Mouse (Mus musculus): ENCODE measurements around the gene Txk.

DNA sequence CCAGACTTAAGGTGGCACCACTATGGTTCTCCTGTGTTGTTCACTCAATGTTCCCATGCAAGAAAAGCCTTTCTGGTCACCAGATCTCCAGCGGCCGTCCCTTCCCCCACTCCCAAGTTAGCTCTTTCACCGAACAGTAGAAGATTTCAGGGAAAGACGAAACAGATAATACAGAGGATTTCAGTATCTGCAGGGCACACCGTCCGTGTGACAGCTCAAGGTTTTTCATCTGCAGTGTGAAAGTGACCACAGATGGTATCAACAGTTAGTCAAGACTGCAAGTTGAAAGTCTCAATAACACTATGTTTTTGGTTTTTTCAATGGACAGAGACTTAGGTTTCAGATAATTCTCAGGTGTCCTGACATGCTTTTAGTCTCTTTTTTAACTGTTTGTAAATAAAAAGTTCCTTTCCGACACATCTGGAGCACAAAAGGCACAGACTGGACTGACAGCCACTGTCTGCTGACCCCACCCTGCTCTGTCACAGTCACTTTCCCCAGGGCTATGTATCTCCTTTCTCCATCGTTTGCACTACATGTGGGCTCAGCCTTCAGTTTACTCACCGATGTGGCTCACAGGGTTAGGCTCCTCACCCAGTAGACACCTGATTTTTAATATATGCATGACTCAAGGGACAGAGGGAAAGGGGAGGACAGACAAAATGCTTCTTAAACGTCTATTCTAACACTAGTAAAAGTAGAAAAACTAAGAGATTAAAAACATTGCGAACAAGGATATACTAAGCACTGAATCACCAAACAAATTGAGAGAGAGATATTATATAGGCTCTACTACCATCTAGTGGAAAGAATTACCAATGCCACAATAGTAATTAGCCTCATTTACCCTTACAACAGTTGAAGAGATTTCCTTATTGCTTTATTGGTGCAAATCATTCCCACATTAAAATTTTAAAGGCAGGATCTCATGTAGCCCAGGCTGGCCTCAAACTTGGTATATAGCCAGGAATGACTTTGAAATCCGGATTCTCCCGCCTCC, 6.6 kb upstream of the Txk start:
- no peak for TF ChIP-seq CTCF (IDR thresholded peaks at IDR 0.05; ENCODE audit: borderline replicate concordance, insufficient read depth, low read length)
- TF ChIP-seq POLR2A (IDR thresholded peaks at IDR 0.05; ENCODE audit: low read depth, low read length), result no peak

Measured in embryonic fibroblast, embryonic 13.5 days (primary cell).